Mouse (Mus musculus): Measurements from ENCODE around the gene Speer2. TPM values are rescaled to one million over a fixed set of nuclear protein-coding genes. Genes with fewer than 3 reads are reported as not detected.

The Speer2 gene
- polyA plus RNA-seq (2015; fragmentation: Nextera tagmentation; extraction: Ambion mirVana), result not detected in 2 replicates

- no peaks in the 10 kb centered on the region for H3K36me3 ChIP-seq
- no peak within 1 kb of the TSS for H3K4me2 ChIP-seq
- no peak within 1 kb of the TSS for H3K27ac ChIP-seq (replicated peaks)
- no peak for ATAC-seq (ENCODE audit: extremely low read depth, insufficient number of reproducible peaks, low FRiP score, low TSS enrichment)
- no peak within 1 kb of the TSS for H3K9ac ChIP-seq
- 83% methylated on average over 4 of the region's 4 CpGs for WGBS
- no peak within 1 kb of the TSS for H3K4me3 ChIP-seq
- H3K4me1 ChIP-seq, result no peaks in the 10 kb centered on the region
- H3K9me3 ChIP-seq, result no peaks in the 10 kb centered on the region
- no peaks in the 10 kb centered on the region for H3K27me3 ChIP-seq (replicated peaks)
These were observed at the start of gene Speer2 for GRCm38 (mm10) chr16:69863644-69864043. Gene Speer2, minus strand, starts transcription at chr16:69863744.

- H3K9me3 ChIP-seq, result no peaks in the 10 kb centered on the region
- H3K36me3 ChIP-seq, result no peaks in the 10 kb centered on the region
- ATAC-seq (ENCODE audit: extremely low read depth, insufficient number of reproducible peaks, low FRiP score, low TSS enrichment), result no peak
- H3K27me3 ChIP-seq (replicated peaks), result no peaks in the 10 kb centered on the region
- H3K27ac ChIP-seq (replicated peaks), result no peak overlapping the region
- no peak overlapping the region for H3K4me3 ChIP-seq
- H3K4me1 ChIP-seq, result no peaks in the 10 kb centered on the region
- H3K9ac ChIP-seq, result no peak overlapping the region
- no peak overlapping the region for H3K4me2 ChIP-seq
These were observed 40.8 kb upstream of the Speer2 start for GRCm38 (mm10) chr16:69904303-69904702.

- Histone ChIP-seq H3K27me3 (replicated peaks) (no peaks in the 10 kb centered on the region), H3K27ac (replicated peaks) (no peak overlapping the region), H3K4me3 (no peak overlapping the region), H3K9ac (no peak overlapping the region), H3K36me3 (no peaks in the 10 kb centered on the region), H3K9me3 (no peaks in the 10 kb centered on the region), H3K4me2 (no peak overlapping the region), H3K4me1 (no peaks in the 10 kb centered on the region)
- ATAC-seq (ENCODE audit: extremely low read depth, insufficient number of reproducible peaks, low FRiP score, low TSS enrichment), result no peak
These were observed 17.2 kb upstream of the Speer2 start for GRCm38 (mm10) chr16:69880712-69881111.

GRCm38 (mm10) chr16:69836628-69837027 is 26.9 kb downstream of the Speer2 start:
- Histone ChIP-seq H3K4me3 (no peak overlapping the region), H3K4me1 (no peaks in the 10 kb centered on the region), H3K36me3 (no peaks in the 10 kb centered on the region), H3K9me3 (no peaks in the 10 kb centered on the region), H3K27me3 (replicated peaks) (no peaks in the 10 kb centered on the region), H3K4me2 (no peak overlapping the region), H3K27ac (replicated peaks) (no peak overlapping the region), H3K9ac (no peak overlapping the region)
- WGBS, result 58% methylated on average over 2 of the region's 2 CpGs
- no peak for ATAC-seq (ENCODE audit: extremely low read depth, insufficient number of reproducible peaks, low FRiP score, low TSS enrichment)

GRCm38 (mm10) chr16:69813652-69814051 is 49.9 kb downstream of the Speer2 start:
- no peaks in the 10 kb centered on the region for H3K9me3 ChIP-seq
- H3K4me3 ChIP-seq, result no peak overlapping the region
- no peaks in the 10 kb centered on the region for H3K27me3 ChIP-seq (replicated peaks)
- no peak overlapping the region for H3K9ac ChIP-seq
- no peaks in the 10 kb centered on the region for H3K4me1 ChIP-seq
- no peak overlapping the region for H3K4me2 ChIP-seq
- ATAC-seq (ENCODE audit: extremely low read depth, insufficient number of reproducible peaks, low FRiP score, low TSS enrichment), result no peak
- WGBS, result 73% methylated on average over 5 of the region's 5 CpGs
- no peak overlapping the region for H3K27ac ChIP-seq (replicated peaks)
- no peaks in the 10 kb centered on the region for H3K36me3 ChIP-seq

Data from heart, embryonic 13.5 days (tissue).